Comparison of ENCODE assay signal across 8 mouse cellular contexts in the genomic region with DNA sequence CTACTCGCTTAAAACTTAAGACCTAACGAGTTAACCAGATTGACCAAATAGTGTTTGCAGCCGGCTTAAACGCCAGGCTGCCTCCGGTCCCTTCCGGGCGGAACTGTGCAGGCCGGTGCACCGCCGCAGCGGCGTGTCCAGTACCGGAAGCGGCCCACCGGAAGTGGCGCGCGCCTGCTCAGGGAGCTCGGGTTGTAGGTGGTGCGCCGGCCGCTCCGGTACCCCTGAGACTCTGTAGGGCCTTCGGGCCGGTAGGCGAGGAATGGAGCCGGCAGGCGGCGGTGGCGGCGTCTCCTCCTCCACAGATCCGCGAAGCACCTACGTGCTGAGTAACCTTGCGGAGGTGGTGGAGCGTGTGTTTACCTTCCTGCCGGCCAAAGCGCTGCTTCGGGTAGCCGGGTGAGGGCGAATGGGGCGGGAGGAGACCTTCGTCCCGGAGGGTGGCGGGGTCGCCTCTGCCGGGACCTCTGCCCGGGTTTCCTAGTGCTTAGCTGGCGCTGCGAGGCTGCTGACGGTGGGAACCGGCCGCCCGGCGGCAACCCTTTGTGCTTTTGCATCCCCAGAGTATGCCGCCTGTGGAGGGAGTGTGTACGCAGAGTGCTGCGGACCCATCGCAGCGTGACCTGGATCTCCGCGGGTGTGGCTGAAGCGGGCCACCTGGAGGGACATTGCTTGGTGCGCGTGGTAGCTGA. TPM values are rescaled to one million over a fixed set of nuclear protein-coding genes. Genes with fewer than 3 reads are reported as not detected.
DNase-seq lines count a peak whose midpoint lies in the region; ATAC-seq and TF ChIP-seq lines count a peak whose summit lies in the region.

Gene Fbxo22, plus strand, starts transcription at position 136 of the 692 bp plus-strand sequence.

- dilution Hi-C loops in CH12.LX (cut with MboI; ENCODE audit: extremely low pct_ligation_motif_present, extremely low pct_unique_long_range_greater_than_20kb, low sequenced_read_pairs), result no loop called here

- no peak for TF ChIP-seq RAD21 in CH12.LX (IDR thresholded peaks at IDR 0.05; ENCODE audit: low read depth, low read length)

- in situ Hi-C loops in CH12.LX (cut with MboI; ENCODE audit: low pct_ligation_motif_present, low pct_unique_long_range_greater_than_20kb, low sequenced_read_pairs), result no loop called here

- H3K79me2 ChIP-seq in CH12.LX (replicated peaks; ENCODE audit: control insufficient read depth, extremely low read depth, insufficient read depth, poor library complexity, severe bottlenecking), result peaks cover 8% of the 10 kb centered on the region

- peak within 1 kb of the TSS; percentile 73 for H3K4me2 ChIP-seq in CH12.LX (ENCODE audit: insufficient read depth, low read depth, poor library complexity, severe bottlenecking)
- peak within 1 kb of the TSS; percentile 77 for H3K4me2 ChIP-seq in heart, embryonic 14.5 days (ENCODE audit: low read length)
- peak within 1 kb of the TSS; percentile 75 for H3K4me2 ChIP-seq in liver, embryonic 14.5 days (ENCODE audit: low read depth)
- peak within 1 kb of the TSS; percentile 82 for H3K4me2 ChIP-seq in stomach, embryonic 15.5 days

- peaks cover 11 to 44% of the 10 kb centered on the region in 2 experiments for H3K36me3 ChIP-seq in CH12.LX (replicated peaks in 1 of 2; ENCODE audit: control insufficient read depth in 1 of 2, insufficient read depth in 1 of 2, low read length in 1 of 2)
- peaks cover 42% of the 10 kb centered on the region for H3K36me3 ChIP-seq in forebrain, embryonic 10.5 days (replicated peaks)
- H3K36me3 ChIP-seq in heart, embryonic 14.5 days (ENCODE audit: control insufficient read depth, insufficient read depth, low read length), result peaks cover 30% of the 10 kb centered on the region
- peaks cover 2% of the 10 kb centered on the region; the same call in 1 of the 2 replicates for H3K36me3 ChIP-seq in liver, embryonic 14.5 days (replicated peaks; ENCODE audit: control insufficient read depth, insufficient read depth, low read depth)
- H3K36me3 ChIP-seq in stomach, embryonic 15.5 days, result peaks cover 6% of the 10 kb centered on the region

- peak; percentile 93 for TF ChIP-seq POLR2A in CH12.LX (IDR thresholded peaks at IDR 0.05; ENCODE audit: low read depth, low read length)

- no peak; a peak in 1 of 4 replicates for TF ChIP-seq CTCF in CH12.LX (conservative IDR thresholded peaks at IDR 0.05 in 1 of 2, IDR thresholded peaks at IDR 0.05 in 1 of 2; ENCODE audit: low read depth in 2 of 2, low read length in 2 of 2)
- peak; percentile 12 for TF ChIP-seq CTCF in liver, embryonic 14.5 days (IDR thresholded peaks at IDR 0.05; ENCODE audit: low read depth)

- H3K4me1 ChIP-seq in CH12.LX (ENCODE audit: control insufficient read depth in 1 of 2, insufficient read depth in 2 of 2), result peaks cover 3 to 28% of the 10 kb centered on the region in 2 experiments; a peak in 3 of 4 replicates
- peaks cover 30% of the 10 kb centered on the region for H3K4me1 ChIP-seq in forebrain, embryonic 10.5 days
- H3K4me1 ChIP-seq in heart, embryonic 14.5 days (ENCODE audit: control insufficient read depth in 2 of 2, insufficient read depth in 2 of 2, low read length in 2 of 2), result peaks cover 8 to 26% of the 10 kb centered on the region in 2 experiments
- peaks cover 11 to 18% of the 10 kb centered on the region in 2 experiments; a peak in 3 of 4 replicates for H3K4me1 ChIP-seq in liver, embryonic 14.5 days (replicated peaks; ENCODE audit: control insufficient read depth in 2 of 2, insufficient read depth in 2 of 2, low read length in 1 of 2)
- H3K4me1 ChIP-seq in stomach, embryonic 15.5 days, result peaks cover 7% of the 10 kb centered on the region; the same call in 1 of the 2 replicates

- ATAC-seq in heart, embryonic 14.5 days (ENCODE audit: insufficient number of reproducible peaks, insufficient read depth, low FRiP score, low read depth), result peak; percentile 92
- peak; percentile 98 for ATAC-seq in liver, embryonic 14.5 days (ENCODE audit: insufficient read depth)
- peak; percentile 98 for ATAC-seq in stomach, embryonic 15.5 days (ENCODE audit: insufficient read depth, low FRiP score, low read depth)

- H3K9me3 ChIP-seq in CH12.LX (replicated peaks; ENCODE audit: low read length), result no peaks in the 10 kb centered on the region
- H3K9me3 ChIP-seq in forebrain, embryonic 10.5 days, result no peaks in the 10 kb centered on the region
- H3K9me3 ChIP-seq in heart, embryonic 14.5 days (ENCODE audit: control insufficient read depth, low read length), result no peaks in the 10 kb centered on the region
- no peaks in the 10 kb centered on the region for H3K9me3 ChIP-seq in liver, embryonic 14.5 days (ENCODE audit: control insufficient read depth, low read length)
- no peaks in the 10 kb centered on the region for H3K9me3 ChIP-seq in stomach, embryonic 15.5 days

- H3K27ac ChIP-seq in CH12.LX (ENCODE audit: insufficient read depth, low read depth), result peak within 1 kb of the TSS; percentile 44
- H3K27ac ChIP-seq in forebrain, embryonic 10.5 days, result peak within 1 kb of the TSS; percentile 95
- H3K27ac ChIP-seq in heart, embryonic 14.5 days (replicated peaks in 1 of 2; ENCODE audit: control insufficient read depth in 1 of 2, insufficient read depth in 1 of 2, low read depth in 2 of 2, low read length in 2 of 2), result peak within 1 kb of the TSS; percentile 83 to 88
- peak within 1 kb of the TSS; percentile 43 for H3K27ac ChIP-seq in liver, embryonic 14.5 days
- peak within 1 kb of the TSS; percentile 88 for H3K27ac ChIP-seq in stomach, embryonic 15.5 days

- peak within 1 kb of the TSS; percentile 60 for H3K9ac ChIP-seq in CH12.LX (ENCODE audit: insufficient read depth, low read depth)
- peak within 1 kb of the TSS; percentile 84 for H3K9ac ChIP-seq in heart, embryonic 14.5 days (ENCODE audit: low read length)
- peak within 1 kb of the TSS; percentile 75 for H3K9ac ChIP-seq in liver, embryonic 14.5 days (replicated peaks)
- peak within 1 kb of the TSS; percentile 74 for H3K9ac ChIP-seq in stomach, embryonic 15.5 days

- H3K27me3 ChIP-seq in CH12.LX (replicated peaks), result no peaks in the 10 kb centered on the region
- no peaks in the 10 kb centered on the region for H3K27me3 ChIP-seq in forebrain, embryonic 10.5 days (ENCODE audit: poor library complexity, severe bottlenecking)
- no peaks in the 10 kb centered on the region for H3K27me3 ChIP-seq in heart, embryonic 14.5 days (ENCODE audit: control insufficient read depth, insufficient read depth, low read length)
- no peaks in the 10 kb centered on the region for H3K27me3 ChIP-seq in liver, embryonic 14.5 days (ENCODE audit: control insufficient read depth, insufficient read depth, low read length)
- H3K27me3 ChIP-seq in stomach, embryonic 15.5 days (replicated peaks), result no peaks in the 10 kb centered on the region

- peak within 1 kb of the TSS; percentile 86 to 93 (median 91) for H3K4me3 ChIP-seq in CH12.LX (replicated peaks in 1 of 3; ENCODE audit: low read depth in 2 of 3, low read length in 2 of 3, poor library complexity in 1 of 3)
- H3K4me3 ChIP-seq in forebrain, embryonic 10.5 days, result peak within 1 kb of the TSS; percentile 93
- H3K4me3 ChIP-seq in heart, embryonic 14.5 days (ENCODE audit: control insufficient read depth in 1 of 2, insufficient read depth in 1 of 2, low read depth in 1 of 2, low read length in 2 of 2), result peak within 1 kb of the TSS; percentile 77 to 89
- H3K4me3 ChIP-seq in liver, embryonic 14.5 days (ENCODE audit: insufficient read depth in 1 of 2, low read depth in 2 of 2, low read length in 2 of 2), result peak within 1 kb of the TSS; percentile 68 to 83
- H3K4me3 ChIP-seq in stomach, embryonic 15.5 days (replicated peaks), result peak within 1 kb of the TSS; percentile 84

- TF ChIP-seq EP300 in CH12.LX (IDR thresholded peaks at IDR 0.05; ENCODE audit: low read length), result no peak; the same call in 1 of the 2 replicates
- no peak for TF ChIP-seq EP300 in liver, embryonic 14.5 days (IDR thresholded peaks at IDR 0.05; ENCODE audit: low read depth)

- DNase-seq in CH12.LX (ENCODE audit: extremely low read depth), result peak; percentile 84
- peak; percentile 76 for DNase-seq in c-Kit-positive CD71-negative TER-119-negative erythroid progenitor cells, embryonic 14.5 days (ENCODE audit: low read depth)
- peak; percentile 87 for DNase-seq in forebrain, embryonic 10.5 days (ENCODE audit: extremely low spot score, low spot score)
- DNase-seq in kidney, postnatal 10 days, result peak; percentile 93
- DNase-seq in liver, embryonic 14.5 days (ENCODE audit: low read depth in 3 of 3, low spot score in 3 of 3), result peak; percentile 61 to 65 (median 64)
- peak; percentile 92 for DNase-seq in neural tube, embryonic 10.5 days (ENCODE audit: extremely low spot score, low spot score)

- WGBS in forebrain, embryonic 10.5 days, result under 1% methylated on average over 65 of the region's 65 CpGs
- under 1% methylated on average over 65 of the region's 65 CpGs for WGBS in heart, embryonic 14.5 days
- WGBS in liver, embryonic 14.5 days (ENCODE audit: insufficient replicate concordance), result under 1% methylated on average over 64 of the region's 65 CpGs
- under 1% methylated on average over 65 of the region's 65 CpGs for WGBS in stomach, embryonic 15.5 days

TF ChIP-seq in CH12.LX, 34 proteins besides CTCF, POLR2A, EP300 and RAD21 (continues in another document):
- TF ChIP-seq HCFC1 (IDR thresholded peaks at IDR 0.05; ENCODE audit: low read depth, low read length), result peak; percentile 87
- TF ChIP-seq SMC3 (IDR thresholded peaks at IDR 0.05; ENCODE audit: low read depth, low read length), result no peak; the same call in 1 of the 2 replicates
- TF ChIP-seq GABPA (IDR thresholded peaks at IDR 0.05; ENCODE audit: insufficient replicate concordance, low read depth, low read length), result no peak
- no peak for TF ChIP-seq ZKSCAN1 (IDR thresholded peaks at IDR 0.05; ENCODE audit: borderline replicate concordance, low read depth, low read length)
- peak; percentile 33; the same call in 1 of the 2 replicates for TF ChIP-seq IRF4 (IDR thresholded peaks at IDR 0.05; ENCODE audit: low read depth, low read length)
- peak; percentile 70; the same call in 1 of the 2 replicates for TF ChIP-seq MAX (IDR thresholded peaks at IDR 0.05; ENCODE audit: low read length)
- TF ChIP-seq NELFE (IDR thresholded peaks at IDR 0.05; ENCODE audit: low read depth, low read length), result peak; percentile 78
- no peak; the same call in 1 of the 2 replicates for TF ChIP-seq BHLHE40 (IDR thresholded peaks at IDR 0.05; ENCODE audit: low read depth, low read length)
- TF ChIP-seq ZNF384 (IDR thresholded peaks at IDR 0.05; ENCODE audit: low read depth, low read length), result no peak
- peak; percentile 89 for TF ChIP-seq POLR2AphosphoS2 (IDR thresholded peaks at IDR 0.05; ENCODE audit: low read depth, low read length)

RNA-seq across cellular contexts. Expression of gene Fbxo22, which starts in this region (rescaled TPM):
- total RNA-seq in CH12.LX (2012; rRNA removed) (21.4 and 29.5 TPM in 2 replicates), CH12.LX (2014; rRNA removed) (38.5 and 44.9 TPM in 2 replicates)
- 41.8 and 42.1 TPM in 2 replicates for polyA plus RNA-seq in CH12.LX (2012; ENCODE audit: insufficient read length, low read depth)
- polyA plus RNA-seq in forebrain, embryonic 10.5 days (2016; fragmentation: Nextera tagmentation; extraction: Ambion mirVana), result 79.6 and 83.0 TPM in 2 replicates
- polyA plus RNA-seq in heart, embryonic 14.5 days (2014; fragmentation: Nextera tagmentation; extraction: Ambion mirVana), result 59.2 and 62.4 TPM in 2 replicates
- 6.2 and 8.8 TPM in 2 replicates for polyA plus RNA-seq in liver, embryonic 14.5 days (2012; rRNA removed)
- polyA plus RNA-seq in liver, embryonic 14.5 days (2014; fragmentation: Nextera tagmentation; extraction: Ambion mirVana), result 15.7 and 16.9 TPM in 2 replicates
- polyA plus RNA-seq in stomach, embryonic 15.5 days (2015; fragmentation: Nextera tagmentation; extraction: Ambion mirVana), result 49.2 and 60.8 TPM in 2 replicates

Comparison
In these comparisons a context has a peak if more than half of its experiments do, and no peak if none do; other contexts are left out.
1. Peak in every context shown above with its lines: DNase-seq, ATAC-seq, H3K4me3 ChIP-seq and H3K27ac ChIP-seq.
2. H3K27ac ChIP-seq: peak in every context shown above with its lines; median percentile 95 in forebrain, embryonic 10.5 days; 88 in stomach, embryonic 15.5 days; 86 in heart, embryonic 14.5 days; 44 in CH12.LX; 43 in liver, embryonic 14.5 days.